Mouse (Mus musculus) MEL (cell line): Measurements from ENCODE around the gene Flnb. TPM values are rescaled to one million over a fixed set of nuclear protein-coding genes. Genes with fewer than 3 reads are reported as not detected.

Experiments used
- DNase-seq: peaks from one replicate; pipeline ENCODE4 v3.0.0; 2011; ENCODE audit warnings: low read depth, low spot score
- H3K27ac ChIP-seq: 2 replicates; pipeline ENCODE4 v1.5.1; 2012; ENCODE audit warnings: low read depth, mild to moderate bottlenecking, control low read depth, low read length, moderate library complexity; ENCODE audit not compliant: control insufficient read depth
- H3K27me3 ChIP-seq, 2 experiments: fragments of 150-350 bp in 1 of 2; sonication (generic) in 1 of 2; 2 replicates each; pipeline ENCODE4 v1.6.1; 2012; ENCODE audit warnings: low read length in 2 of 2, mild to moderate bottlenecking in 2 of 2, improper control_type of control experiment in 1 of 2, moderate library complexity in 1 of 2; ENCODE audit not compliant: insufficient read depth in 2 of 2, control insufficient read depth in 1 of 2
- H3K36me3 ChIP-seq, 2 experiments: 2 replicates each; pipeline ENCODE4 v1.6.1; 2012 to 2014; ENCODE audit warnings: low read length in 2 of 2, improper control_type of control experiment in 1 of 2, inconsistent platforms in 1 of 2, mild to moderate bottlenecking in 1 of 2; ENCODE audit not compliant: insufficient read depth in 2 of 2, control insufficient read depth in 1 of 2
- H3K4me1 ChIP-seq, 2 experiments: fragments of 150-350 bp in 1 of 2; sonication (generic) in 1 of 2; 2 replicates each; pipeline ENCODE4 v1.6.1; 2012; ENCODE audit warnings: low read length in 2 of 2, improper control_type of control experiment in 1 of 2, mild to moderate bottlenecking in 1 of 2; ENCODE audit not compliant: insufficient read depth in 2 of 2, control insufficient read depth in 1 of 2
- H3K4me3 ChIP-seq, 2 experiments: fragments of 150-350 bp in 1 of 2; sonication (generic) in 1 of 2; 2 replicates each; pipeline ENCODE4 v1.5.1; 2012; ENCODE audit warnings: low read depth in 2 of 2, low read length in 2 of 2, mild to moderate bottlenecking in 2 of 2, moderate library complexity in 2 of 2, control low read depth in 1 of 2, improper control_type of control experiment in 1 of 2; ENCODE audit not compliant: control insufficient read depth in 1 of 2, insufficient read depth in 1 of 2
- H3K79me2 ChIP-seq: 2 replicates; pipeline ENCODE4 v1.6.1; 2012; ENCODE audit warnings: mild to moderate bottlenecking, low read length, moderate library complexity; ENCODE audit not compliant: control insufficient read depth, poor library complexity, insufficient read depth
- H3K9ac ChIP-seq: 2 replicates; pipeline ENCODE4 v1.6.1; 2012; ENCODE audit warnings: low read depth, mild to moderate bottlenecking, control low read depth, low read length, moderate library complexity; ENCODE audit not compliant: control insufficient read depth, poor library complexity, severe bottlenecking
- H3K9me3 ChIP-seq: fragments of 150-350 bp; sonication (generic); replicated peaks from 2 replicates; pipeline ENCODE4 v1.6.1; 2012; ENCODE audit warnings: mild to moderate bottlenecking, low read length, improper control_type of control experiment, moderate library complexity; ENCODE audit not compliant: insufficient read depth
- CHD1 ChIP-seq: IDR thresholded peaks from 2 replicates; pipeline ENCODE4 v1.6.1; 2012; ENCODE audit warnings: low read depth, mild to moderate bottlenecking, inconsistent platforms, low read length, improper control_type of control experiment
- ELF1 ChIP-seq: IDR thresholded peaks from 2 replicates; pipeline ENCODE4 v1.6.1; 2014; ENCODE audit warnings: low read depth, mild to moderate bottlenecking, inconsistent platforms, low read length, improper control_type of control experiment, moderate library complexity
- GABPA ChIP-seq: IDR thresholded peaks from 2 replicates; pipeline ENCODE4 v1.6.1; 2012; ENCODE audit warnings: low read depth, mild to moderate bottlenecking, inconsistent platforms, low read length, improper control_type of control experiment, moderate library complexity
- GATA1 ChIP-seq: IDR thresholded peaks from 2 replicates; pipeline ENCODE4 v1.6.1; 2011; ENCODE audit warnings: low read depth, low read length, improper control_type of control experiment
- HCFC1 ChIP-seq: IDR thresholded peaks from 2 replicates; pipeline ENCODE4 v1.6.1; 2012; ENCODE audit warnings: low read depth, mild to moderate bottlenecking, inconsistent platforms, low read length, improper control_type of control experiment, moderate library complexity
- JUND ChIP-seq: IDR thresholded peaks from 2 replicates; pipeline ENCODE4 v1.6.1; 2011; ENCODE audit warnings: low read depth, mild to moderate bottlenecking, improper control_type of control experiment, low read length
- MAFK ChIP-seq: IDR thresholded peaks from 2 replicates; pipeline ENCODE4 v1.6.1; 2011; ENCODE audit warnings: low read depth, mild to moderate bottlenecking, low read length, improper control_type of control experiment, borderline replicate concordance
- MAZ ChIP-seq: IDR thresholded peaks from 2 replicates; pipeline ENCODE4 v1.6.1; 2012; ENCODE audit warnings: low read depth, mild to moderate bottlenecking, inconsistent platforms, low read length, improper control_type of control experiment
- MEF2A ChIP-seq: IDR thresholded peaks from 2 replicates; pipeline ENCODE4 v1.6.1; 2014; ENCODE audit warnings: low read depth, mild to moderate bottlenecking, inconsistent platforms, low read length, improper control_type of control experiment; ENCODE audit not compliant: poor library complexity, insufficient replicate concordance, severe bottlenecking; ENCODE audit errors: extremely low read depth
- MYB ChIP-seq: IDR thresholded peaks from 2 replicates; pipeline ENCODE4 v1.6.1; 2011; ENCODE audit warnings: mild to moderate bottlenecking, low read depth, low read length, improper control_type of control experiment
- MYC ChIP-seq: IDR thresholded peaks from 2 replicates; pipeline ENCODE4 v1.6.1; 2011; ENCODE audit warnings: low read depth, mild to moderate bottlenecking, low read length, improper control_type of control experiment, moderate library complexity
- NELFE ChIP-seq: IDR thresholded peaks from 2 replicates; pipeline ENCODE4 v1.6.1; 2011; ENCODE audit warnings: low read depth, low read length, improper control_type of control experiment
- POLR2A ChIP-seq, 2 experiments: IDR thresholded peaks; 2 replicates each; pipeline ENCODE4 v1.6.1; 2011 to 2012; ENCODE audit warnings: low read length in 2 of 2, mild to moderate bottlenecking in 2 of 2, control low read depth in 1 of 2, improper control_type of control experiment in 1 of 2, low read depth in 1 of 2, moderate library complexity in 1 of 2; ENCODE audit not compliant: control insufficient read depth in 1 of 2, insufficient read depth in 1 of 2, poor library complexity in 1 of 2
- RAD21 ChIP-seq: IDR thresholded peaks from 2 replicates; pipeline ENCODE4 v1.6.1; 2011; ENCODE audit warnings: mild to moderate bottlenecking, low read depth, low read length, improper control_type of control experiment
- SIN3A ChIP-seq: IDR thresholded peaks from 2 replicates; pipeline ENCODE4 v1.6.1; 2012; ENCODE audit warnings: low read length, improper control_type of control experiment, inconsistent platforms
- SMC3 ChIP-seq: IDR thresholded peaks from 2 replicates; pipeline ENCODE4 v1.6.1; 2011; ENCODE audit warnings: low read depth, low read length, improper control_type of control experiment
- ZKSCAN1 ChIP-seq: IDR thresholded peaks from 2 replicates; pipeline ENCODE4 v1.6.1; 2012; ENCODE audit warnings: low read depth, mild to moderate bottlenecking, inconsistent platforms, low read length, improper control_type of control experiment, moderate library complexity
- ZNF384 ChIP-seq: IDR thresholded peaks from 2 replicates; pipeline ENCODE4 v1.6.1; 2012; ENCODE audit warnings: low read depth, mild to moderate bottlenecking, inconsistent platforms, low read length, improper control_type of control experiment
- polyA plus RNA-seq, 2 experiments: library from polyadenylated mRNA; stranded (reverse) in 1 of 2; unstranded in 1 of 2; fragments of >175 nt in 1 of 2; fragments of >200 nt in 1 of 2; gene quantifications; 2 replicates each; pipeline versions ENCODE4 v1.2.1 to v1.2.4; 2012; ENCODE audit warnings: low replicate concordance in 2 of 2, low read depth in 1 of 2; ENCODE audit not compliant: insufficient read length in 2 of 2, insufficient read depth in 1 of 2, missing spikeins in 1 of 2
- total RNA-seq: library from RNA; depleted of rRNA; stranded (reverse); fragments of 300-350 nt; gene quantifications from 2 replicates; pipeline ENCODE4 v1.2.3, GENCODE M21; 2012

Flnb gene
- total and polyA plus RNA-seq, 3 experiments: 1.0 to 3.1 TPM; not detected in 1

GRCm38 (mm10) chr14:7978183-7978582 is 160.4 kb downstream of the Flnb start:
- DNase-seq: no peak
- Histone ChIP-seq H3K4me1 (no peaks in the 10 kb centered on the region), H3K9me3 (no peaks in the 10 kb centered on the region), H3K27me3 (no peaks in the 10 kb centered on the region; a peak in 1 of 4 replicates), H3K79me2 (no peaks in the 10 kb centered on the region), H3K36me3 (no peaks in the 10 kb centered on the region), H3K4me3 (no peak overlapping the region), H3K9ac (no peak overlapping the region), H3K27ac (no peak overlapping the region)
- TF ChIP-seq HCFC1 (no peak), MEF2A (no peak), MYB (no peak), ELF1 (no peak), RAD21 (no peak), MAZ (no peak), GATA1 (no peak), ZKSCAN1 (no peak), MAFK (no peak), POLR2A (IDR thresholded peaks at IDR 0.05; ENCODE audit: control insufficient read depth in 1 of 2, insufficient read depth in 1 of 2, low read depth in 1 of 2, low read length in 2 of 2, poor library complexity in 1 of 2) (no peak), JUND (no peak), ZNF384 (no peak)

GRCm38 (mm10) chr14:7981226-7981625 is 163.5 kb downstream of the Flnb start:
- no peak overlapping the region for H3K9ac ChIP-seq
- no peak overlapping the region for H3K4me3 ChIP-seq
- H3K36me3 ChIP-seq: no peaks in the 10 kb centered on the region
- H3K27ac ChIP-seq: no peak overlapping the region
- no peak for DNase-seq
- TF ChIP-seq HCFC1: no peak
- no peak for TF ChIP-seq SIN3A
- TF ChIP-seq CHD1: no peak
- TF ChIP-seq MYC: no peak
- TF ChIP-seq MAFK: no peak
- TF ChIP-seq SMC3: no peak
- no peak for TF ChIP-seq NELFE
- no peak for TF ChIP-seq GABPA
- no peaks in the 10 kb centered on the region for H3K79me2 ChIP-seq
- no peaks in the 10 kb centered on the region; a peak in 1 of 4 replicates for H3K27me3 ChIP-seq
- H3K9me3 ChIP-seq: no peaks in the 10 kb centered on the region
- H3K4me1 ChIP-seq: no peaks in the 10 kb centered on the region
